Mouse (Mus musculus): ENCODE results near the gene Dync1i2. TPM values are rescaled to one million over a fixed set of nuclear protein-coding genes. Genes with fewer than 3 reads are reported as not detected.

Gene Dync1i2
- polyA plus RNA-seq, 1 experiment: 46.5 TPM

DNA sequence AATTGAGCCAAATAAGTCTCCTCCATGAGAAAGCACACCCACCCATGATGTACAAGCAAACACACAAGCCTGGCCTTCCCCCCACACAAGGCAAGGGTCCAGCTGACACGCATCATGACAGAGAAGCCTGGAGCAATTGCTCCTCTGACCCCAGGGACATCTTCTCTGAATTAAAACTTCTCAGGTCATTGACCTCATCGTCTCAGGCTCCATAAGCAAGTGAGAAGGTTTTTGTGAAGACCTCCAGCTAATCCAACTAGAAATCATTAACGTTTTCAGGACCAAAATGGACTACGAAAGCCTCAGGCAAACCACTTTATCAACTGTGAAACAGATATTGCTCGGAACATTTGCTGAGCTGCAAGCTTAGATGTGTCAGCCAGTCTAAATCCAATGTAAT is 80.1 kb downstream of the Dync1i2 start:
- Histone ChIP-seq H3K4me1 (ENCODE audit: control insufficient read depth, insufficient read depth, low read length) (peaks cover 5% of the 10 kb centered on the region), H3K27me3 (ENCODE audit: control insufficient read depth, insufficient read depth, low read length) (no peaks in the 10 kb centered on the region), H3K36me3 (ENCODE audit: control insufficient read depth, insufficient read depth, low read length) (no peaks in the 10 kb centered on the region), H3K27ac (ENCODE audit: control insufficient read depth, insufficient read depth, low read depth, low read length) (no peak overlapping the region), H3K4me3 (ENCODE audit: control insufficient read depth, low read depth, low read length) (no peak overlapping the region)
- no peak for TF ChIP-seq POLR2A (IDR thresholded peaks at IDR 0.05; ENCODE audit: control insufficient read depth, low read depth, low read length)
- TF ChIP-seq CTCF (IDR thresholded peaks at IDR 0.05; ENCODE audit: control insufficient read depth, insufficient read depth, insufficient replicate concordance, low read depth, low read length): no peak

DNA sequence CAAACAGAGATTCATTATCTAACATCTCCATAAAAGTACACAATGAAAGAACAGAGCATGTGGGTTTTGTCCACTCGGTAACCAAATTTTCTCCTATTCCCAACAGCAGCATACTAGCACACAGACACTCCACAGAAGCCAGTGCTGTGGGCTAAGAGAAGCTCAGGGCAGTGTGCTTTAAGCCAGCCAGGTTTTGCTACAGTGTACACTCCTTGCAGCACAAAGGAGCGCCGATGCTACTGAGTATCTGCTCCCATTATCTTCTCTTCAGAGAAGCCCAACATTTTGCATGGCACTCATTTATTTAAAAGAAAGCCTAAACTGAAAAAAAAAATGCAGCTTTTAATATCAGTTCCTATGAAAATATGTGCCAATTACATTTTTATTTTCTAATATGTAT is 82.5 kb downstream of the Dync1i2 start:
- no peak overlapping the region for H3K27ac ChIP-seq (ENCODE audit: control insufficient read depth, insufficient read depth, low read depth, low read length)
- H3K4me1 ChIP-seq (ENCODE audit: control insufficient read depth, insufficient read depth, low read length): peaks cover 5% of the 10 kb centered on the region
- no peaks in the 10 kb centered on the region for H3K36me3 ChIP-seq (ENCODE audit: control insufficient read depth, insufficient read depth, low read length)
- no peaks in the 10 kb centered on the region for H3K27me3 ChIP-seq (ENCODE audit: control insufficient read depth, insufficient read depth, low read length)
- TF ChIP-seq CTCF (IDR thresholded peaks at IDR 0.05; ENCODE audit: control insufficient read depth, insufficient read depth, insufficient replicate concordance, low read depth, low read length) (no peak), POLR2A (IDR thresholded peaks at IDR 0.05; ENCODE audit: control insufficient read depth, low read depth, low read length) (no peak)
- H3K4me3 ChIP-seq (ENCODE audit: control insufficient read depth, low read depth, low read length): no peak overlapping the region

GRCm38 (mm10) chr2:71294489-71294888 is 83.0 kb downstream of the Dync1i2 start:
- H3K4me3 ChIP-seq (ENCODE audit: control insufficient read depth, low read depth, low read length): no peak overlapping the region
- H3K36me3 ChIP-seq (ENCODE audit: control insufficient read depth, insufficient read depth, low read length): no peaks in the 10 kb centered on the region
- peaks cover 5% of the 10 kb centered on the region for H3K4me1 ChIP-seq (ENCODE audit: control insufficient read depth, insufficient read depth, low read length)
- H3K27me3 ChIP-seq (ENCODE audit: control insufficient read depth, insufficient read depth, low read length): no peaks in the 10 kb centered on the region
- TF ChIP-seq CTCF (IDR thresholded peaks at IDR 0.05; ENCODE audit: control insufficient read depth, insufficient read depth, insufficient replicate concordance, low read depth, low read length) (no peak), POLR2A (IDR thresholded peaks at IDR 0.05; ENCODE audit: control insufficient read depth, low read depth, low read length) (no peak)
- H3K27ac ChIP-seq (ENCODE audit: control insufficient read depth, insufficient read depth, low read depth, low read length): no peak overlapping the region

DNA sequence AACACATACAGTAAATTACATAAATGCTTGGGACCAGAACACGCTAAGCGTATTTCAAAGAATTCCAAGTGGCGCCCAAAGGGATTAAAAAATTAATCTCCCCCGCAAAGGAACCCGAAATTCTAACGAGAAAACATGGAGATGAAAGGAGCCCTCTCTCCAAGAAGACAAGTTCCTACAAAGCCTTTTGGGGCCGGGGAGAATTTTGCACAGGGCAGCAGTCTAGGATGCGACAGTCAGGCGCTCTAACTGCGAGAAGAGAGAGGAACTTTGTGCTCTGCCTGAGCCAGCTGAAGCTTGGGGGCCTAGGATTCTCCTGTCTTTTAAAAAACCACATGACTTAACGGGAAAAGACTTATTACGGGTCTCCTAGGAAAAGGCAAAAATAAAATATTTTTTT is 84.3 kb downstream of the Dync1i2 start:
- TF ChIP-seq CTCF (IDR thresholded peaks at IDR 0.05; ENCODE audit: control insufficient read depth, insufficient read depth, insufficient replicate concordance, low read depth, low read length): no peak
- TF ChIP-seq POLR2A (IDR thresholded peaks at IDR 0.05; ENCODE audit: control insufficient read depth, low read depth, low read length): no peak
- Histone ChIP-seq H3K36me3 (ENCODE audit: control insufficient read depth, insufficient read depth, low read length) (no peaks in the 10 kb centered on the region), H3K27me3 (ENCODE audit: control insufficient read depth, insufficient read depth, low read length) (no peaks in the 10 kb centered on the region), H3K4me1 (ENCODE audit: control insufficient read depth, insufficient read depth, low read length) (no peaks in the 10 kb centered on the region), H3K27ac (ENCODE audit: control insufficient read depth, insufficient read depth, low read depth, low read length) (no peak overlapping the region), H3K4me3 (ENCODE audit: control insufficient read depth, low read depth, low read length) (no peak overlapping the region)

DNA sequence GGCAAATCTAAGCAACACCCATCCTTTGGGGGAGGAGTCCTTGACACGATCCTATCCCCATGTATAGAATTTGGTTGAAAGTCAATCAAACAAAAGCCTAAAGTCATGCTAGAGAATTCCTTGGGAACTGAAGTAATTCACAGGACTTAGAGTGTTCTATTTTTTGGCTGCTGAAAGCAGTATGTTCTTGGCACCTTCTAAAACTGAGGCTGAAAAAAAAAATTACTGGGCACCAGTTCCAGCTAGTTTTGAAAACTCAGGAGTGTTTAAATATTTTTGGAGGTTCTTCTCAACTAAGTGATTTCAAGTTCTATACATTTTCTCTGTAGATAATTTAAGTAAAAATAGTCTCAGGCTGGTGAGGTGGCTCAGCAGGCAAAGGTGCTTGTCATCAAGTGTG is 86.0 kb downstream of the Dync1i2 start:
- H3K4me1 ChIP-seq (ENCODE audit: control insufficient read depth, insufficient read depth, low read length): no peaks in the 10 kb centered on the region
- TF ChIP-seq CTCF (IDR thresholded peaks at IDR 0.05; ENCODE audit: control insufficient read depth, insufficient read depth, insufficient replicate concordance, low read depth, low read length): no peak
- TF ChIP-seq POLR2A (IDR thresholded peaks at IDR 0.05; ENCODE audit: control insufficient read depth, low read depth, low read length): no peak
- H3K27ac ChIP-seq (ENCODE audit: control insufficient read depth, insufficient read depth, low read depth, low read length): no peak overlapping the region
- no peaks in the 10 kb centered on the region for H3K36me3 ChIP-seq (ENCODE audit: control insufficient read depth, insufficient read depth, low read length)
- H3K4me3 ChIP-seq (ENCODE audit: control insufficient read depth, low read depth, low read length): no peak overlapping the region
- no peaks in the 10 kb centered on the region for H3K27me3 ChIP-seq (ENCODE audit: control insufficient read depth, insufficient read depth, low read length)

- no peak for TF ChIP-seq CTCF (IDR thresholded peaks at IDR 0.05; ENCODE audit: control insufficient read depth, insufficient read depth, insufficient replicate concordance, low read depth, low read length)
- no peak for TF ChIP-seq POLR2A (IDR thresholded peaks at IDR 0.05; ENCODE audit: control insufficient read depth, low read depth, low read length)
- Histone ChIP-seq H3K27me3 (ENCODE audit: control insufficient read depth, insufficient read depth, low read length) (no peaks in the 10 kb centered on the region), H3K4me1 (ENCODE audit: control insufficient read depth, insufficient read depth, low read length) (no peaks in the 10 kb centered on the region), H3K4me3 (ENCODE audit: control insufficient read depth, low read depth, low read length) (no peak overlapping the region), H3K36me3 (ENCODE audit: control insufficient read depth, insufficient read depth, low read length) (no peaks in the 10 kb centered on the region), H3K27ac (ENCODE audit: control insufficient read depth, insufficient read depth, low read depth, low read length) (no peak overlapping the region)
Measured at GRCm38 (mm10) chr2:71298729-71299128, 87.2 kb downstream of the Dync1i2 start.

- Histone ChIP-seq H3K27ac (ENCODE audit: control insufficient read depth, insufficient read depth, low read depth, low read length) (no peak overlapping the region), H3K4me3 (ENCODE audit: control insufficient read depth, low read depth, low read length) (no peak overlapping the region), H3K4me1 (ENCODE audit: control insufficient read depth, insufficient read depth, low read length) (no peaks in the 10 kb centered on the region), H3K36me3 (ENCODE audit: control insufficient read depth, insufficient read depth, low read length) (no peaks in the 10 kb centered on the region), H3K27me3 (ENCODE audit: control insufficient read depth, insufficient read depth, low read length) (no peaks in the 10 kb centered on the region)
- TF ChIP-seq POLR2A (IDR thresholded peaks at IDR 0.05; ENCODE audit: control insufficient read depth, low read depth, low read length): no peak
- no peak for TF ChIP-seq CTCF (IDR thresholded peaks at IDR 0.05; ENCODE audit: control insufficient read depth, insufficient read depth, insufficient replicate concordance, low read depth, low read length)
Measured at GRCm38 (mm10) chr2:71302156-71302663, 90.7 kb downstream of the Dync1i2 start.

- Histone ChIP-seq H3K4me1 (ENCODE audit: control insufficient read depth, insufficient read depth, low read length) (no peaks in the 10 kb centered on the region), H3K27me3 (ENCODE audit: control insufficient read depth, insufficient read depth, low read length) (no peaks in the 10 kb centered on the region), H3K4me3 (ENCODE audit: control insufficient read depth, low read depth, low read length) (no peak overlapping the region), H3K27ac (ENCODE audit: control insufficient read depth, insufficient read depth, low read depth, low read length) (no peak overlapping the region), H3K36me3 (ENCODE audit: control insufficient read depth, insufficient read depth, low read length) (no peaks in the 10 kb centered on the region)
- TF ChIP-seq CTCF (IDR thresholded peaks at IDR 0.05; ENCODE audit: control insufficient read depth, insufficient read depth, insufficient replicate concordance, low read depth, low read length) (no peak), POLR2A (IDR thresholded peaks at IDR 0.05; ENCODE audit: control insufficient read depth, low read depth, low read length) (no peak)
Measured at GRCm38 (mm10) chr2:71303221-71303620, 91.7 kb downstream of the Dync1i2 start.
